Mouse (Mus musculus) testis, adult 2 months (tissue): ENCODE results near the gene Krt12.

Source experiments
- CTCF ChIP-seq: fragments of 200-500 bp; IDR thresholded peaks from 2 replicates; pipeline ENCODE4 v1.5.1; 2012; ENCODE audit warnings: low read depth, mild to moderate bottlenecking, inconsistent platforms, low read length, moderate library complexity; ENCODE audit not compliant: control insufficient read depth, insufficient read depth, insufficient replicate concordance
- POLR2A ChIP-seq: fragments of 200-500 bp; IDR thresholded peaks from 2 replicates; pipeline ENCODE4 v1.6.1; 2012; ENCODE audit warnings: low read depth, mild to moderate bottlenecking, inconsistent platforms, low read length, moderate library complexity; ENCODE audit not compliant: control insufficient read depth

- no peak for TF ChIP-seq CTCF
- no peak for TF ChIP-seq POLR2A
Observed at GRCm38 (mm10) chr11:99391375-99391774, 30.7 kb downstream of the Krt12 start.
